Mouse (Mus musculus) adrenal gland, adult 18-20 months (tissue): Measurements from ENCODE around the gene Aff3. TPM values are rescaled to one million over a fixed set of nuclear protein-coding genes. Genes with fewer than 3 reads are reported as not detected.

ENCODE experiments used
- DNase-seq, 2 experiments: peaks; one replicate each; pipeline ENCODE4 v3.0.0; 2021 to 2022; ENCODE audit warnings: low spot score in 2 of 2
- total RNA-seq, 2 experiments: library from RNA; stranded (reverse); gene quantifications; 1 replicate in 1 of 2; 2 replicates in 1 of 2; pipeline ENCODE4 v1.2.3; 2021

Gene Aff3
- total RNA-seq, 2 experiments from 2014 or later = 2.2 to 2.8 TPM

DNA sequence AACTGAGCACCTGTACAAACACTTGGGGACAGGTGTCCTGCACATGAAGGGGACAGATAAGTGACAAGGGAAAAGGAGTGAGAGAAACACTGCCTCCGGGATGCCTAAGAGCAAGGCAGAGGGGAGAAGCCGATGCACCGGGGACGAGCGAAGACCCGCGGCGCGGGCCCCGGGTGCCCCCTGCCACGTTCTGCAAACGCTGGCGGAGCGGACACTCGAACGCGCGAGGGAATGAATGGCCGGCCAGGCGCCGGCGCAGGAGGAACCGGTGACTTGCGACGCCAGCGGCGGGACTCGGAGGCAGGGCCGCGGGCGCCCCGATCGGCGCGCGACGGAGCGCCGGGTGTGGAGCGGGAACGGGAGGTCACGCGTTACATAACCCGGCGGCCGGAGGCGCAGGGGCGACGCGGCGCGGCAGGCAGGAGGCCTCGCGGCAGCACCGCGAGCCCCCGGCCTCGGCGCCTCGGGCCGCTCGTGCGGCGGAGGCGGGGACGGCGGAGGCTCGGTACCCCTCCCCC lies 535.8 kb downstream of the Aff3 start:
- peak; percentile 45 to 61 for DNase-seq

Other genes starting within 250 kb of the Aff3 start
- 1 to 10 TPM; 6.0 to 6.8 TPM for gene Lonrf2, start 171.8 kb upstream of the Aff3 start, total RNA-seq
- gene Chst10, start 233.2 kb upstream of the Aff3 start, total RNA-seq = 1 to 10 TPM; 1.4 to 1.9 TPM